Mouse (Mus musculus) ovary, postnatal 14 days (tissue): Measurements from ENCODE around the gene Trnp1.

Experiments used
- DNase-seq: peaks from one replicate; pipeline ENCODE4 v3.0.0; 2022; ENCODE audit warnings: low spot score

Gene Trnp1

DNA sequence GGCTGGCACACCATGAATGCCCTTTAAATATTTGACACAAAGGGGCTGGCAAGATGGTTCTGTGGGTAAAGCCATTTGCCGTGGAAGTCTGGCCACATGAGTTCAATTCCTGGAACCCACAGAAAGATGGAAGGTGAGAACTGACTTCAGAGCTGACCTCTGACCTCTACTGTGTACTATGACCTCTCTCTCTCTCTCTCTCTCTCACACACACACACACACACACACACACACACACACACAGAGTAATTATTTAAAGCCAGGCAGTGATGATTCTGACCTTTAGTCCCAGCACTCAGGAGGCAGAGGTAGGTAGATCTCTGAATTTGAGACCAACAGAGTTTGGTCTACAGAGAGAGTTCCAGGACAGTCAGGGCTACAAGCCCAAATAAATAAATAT lies 38.3 kb downstream of the Trnp1 start:
- DNase-seq: no peak

DNA sequence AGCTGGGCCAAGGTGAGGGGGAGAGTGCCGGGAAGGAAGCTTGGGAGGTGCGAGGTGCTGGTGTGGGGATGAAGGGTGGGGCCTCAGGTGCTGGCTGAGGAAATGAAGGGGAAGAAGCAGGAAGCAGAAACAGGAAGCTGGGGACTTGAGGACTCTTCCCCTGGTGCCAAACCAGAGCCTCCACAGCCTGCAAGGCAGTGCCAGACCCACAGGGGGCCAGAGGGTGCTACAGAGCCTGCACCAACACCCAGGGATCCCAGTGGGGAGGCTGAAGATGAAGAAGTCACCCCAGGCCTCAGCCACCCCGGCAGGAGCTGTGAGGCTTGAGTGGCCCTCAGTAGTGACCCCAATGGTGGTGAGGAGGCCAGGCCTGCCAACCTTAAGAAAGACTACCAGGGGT lies 40.3 kb downstream of the Trnp1 start:
- DNase-seq: no peak

DNA sequence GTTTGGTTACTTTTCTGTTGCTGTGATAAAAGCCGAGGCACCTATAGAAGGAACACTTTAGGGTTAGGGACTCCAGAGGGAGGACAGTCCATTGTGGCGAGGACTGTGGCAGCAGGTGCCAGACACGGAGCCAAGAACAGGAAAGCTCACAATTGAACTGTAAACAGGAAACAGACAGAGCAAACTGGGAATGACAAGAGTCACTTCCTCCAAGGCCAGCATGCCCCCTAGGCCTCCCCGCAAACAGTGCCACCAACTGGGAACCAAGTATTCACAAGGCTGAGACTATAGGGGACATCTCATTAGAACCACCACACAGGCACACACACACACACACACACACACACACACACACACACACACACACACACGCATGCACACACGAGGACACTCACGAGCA lies 45.9 kb downstream of the Trnp1 start:
- no peak for DNase-seq

- peak; percentile 89 for DNase-seq
These were observed 46.8 kb downstream of the Trnp1 start for GRCm38 (mm10) chr4:133451536-133451935.

DNA sequence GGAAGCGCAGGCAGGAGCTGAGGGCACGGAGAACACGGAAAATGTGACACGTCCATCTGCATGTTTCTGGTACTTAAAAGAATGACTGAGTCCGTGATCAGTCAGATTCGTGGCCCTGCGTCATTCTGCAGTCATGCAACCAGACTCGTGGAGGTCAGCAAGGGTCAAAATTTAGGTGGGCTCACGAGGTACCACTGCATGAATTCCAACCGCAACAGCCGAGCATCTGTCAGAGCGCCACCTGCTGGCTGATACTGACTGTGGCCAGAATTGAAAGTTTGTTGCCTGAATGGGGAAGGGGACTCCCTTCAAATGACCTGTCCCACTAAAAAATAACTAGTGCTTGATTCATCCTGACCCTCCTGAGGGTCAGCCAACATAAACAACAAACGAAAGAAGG lies 48.6 kb downstream of the Trnp1 start:
- DNase-seq: peak; percentile 44

DNA sequence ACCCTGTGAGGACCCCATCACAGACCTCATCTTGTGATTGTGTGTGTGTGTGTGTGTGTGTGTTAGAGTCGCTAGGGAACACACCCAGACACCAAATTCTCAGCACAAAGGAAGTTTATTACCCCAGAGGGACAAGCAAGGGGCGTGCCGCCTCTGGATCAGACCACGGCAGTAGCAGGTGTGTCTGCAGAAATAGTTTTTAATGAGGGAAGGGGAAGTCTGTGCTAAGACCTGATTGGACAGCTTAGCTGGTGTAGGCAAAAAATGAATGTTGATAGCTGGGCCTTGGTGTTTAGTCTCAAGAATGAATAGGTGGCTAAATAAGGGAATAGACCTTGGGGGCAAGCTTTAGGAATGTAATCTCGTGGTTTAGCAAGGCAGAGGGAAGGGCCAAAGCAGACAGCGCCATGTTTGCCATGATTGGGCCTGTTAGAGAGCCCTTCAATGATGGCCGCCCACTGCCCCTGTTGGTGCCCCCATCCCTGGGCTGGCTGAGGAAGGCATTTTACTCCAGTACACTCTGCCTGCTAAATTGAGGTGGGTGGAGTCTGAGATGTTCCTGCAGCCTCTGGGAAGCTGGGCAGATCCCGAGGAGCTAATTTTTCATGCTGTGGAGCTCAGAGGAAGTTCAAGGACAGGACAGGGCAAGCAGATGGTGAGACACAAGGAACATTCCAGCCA lies 49.5 kb downstream of the Trnp1 start:
- DNase-seq: no peak

GRCm38 (mm10) chr4:133447967-133448366 lies 50.4 kb downstream of the Trnp1 start:
- DNase-seq: no peak

GRCm38 (mm10) chr4:133447366-133447765 lies 51.0 kb downstream of the Trnp1 start:
- DNase-seq: no peak

DNA sequence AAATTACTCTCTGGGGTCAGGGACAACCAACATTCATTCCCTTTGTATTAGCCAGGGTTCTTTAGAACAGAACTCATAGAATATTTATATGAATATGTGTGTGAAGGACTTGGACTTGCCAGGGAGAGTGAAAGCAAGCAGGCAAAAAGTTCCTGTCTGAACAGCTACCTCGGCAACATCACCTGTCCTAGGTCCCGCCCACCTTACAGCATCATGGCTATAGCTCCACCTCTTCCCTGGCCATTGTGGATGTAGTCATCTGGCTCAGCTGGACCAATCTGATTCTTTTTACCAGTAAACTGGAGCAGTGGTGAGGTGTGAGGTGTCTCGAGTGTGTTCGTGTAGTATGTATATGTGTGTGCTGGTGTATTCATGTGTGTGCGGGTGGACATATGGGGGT lies 52.6 kb downstream of the Trnp1 start:
- DNase-seq: no peak

DNA sequence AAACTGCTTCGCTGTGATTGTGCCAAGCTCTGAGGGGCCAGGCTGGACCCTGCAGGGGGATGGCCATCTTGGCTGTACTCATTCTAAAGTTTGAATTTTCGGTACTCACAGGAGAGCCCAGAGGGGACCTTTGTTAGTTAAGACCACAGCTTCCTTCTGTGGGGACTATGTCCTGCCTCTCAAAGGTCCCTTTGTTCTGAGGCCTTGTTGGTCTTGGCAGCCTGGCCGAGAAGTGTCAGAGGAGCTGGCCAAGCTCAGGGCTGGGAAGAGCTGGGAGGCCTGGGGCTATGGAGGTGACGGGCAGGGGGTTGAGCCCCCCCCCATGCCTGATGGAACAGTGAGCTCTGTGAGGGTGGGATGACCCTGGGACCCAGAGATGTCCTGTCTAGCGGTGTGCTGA lies 55.3 kb downstream of the Trnp1 start:
- no peak for DNase-seq

GRCm38 (mm10) chr4:133442194-133442593 lies 56.2 kb downstream of the Trnp1 start:
- no peak for DNase-seq
